18 mouse cellular contexts compared by ENCODE assay signal in the genomic region with DNA sequence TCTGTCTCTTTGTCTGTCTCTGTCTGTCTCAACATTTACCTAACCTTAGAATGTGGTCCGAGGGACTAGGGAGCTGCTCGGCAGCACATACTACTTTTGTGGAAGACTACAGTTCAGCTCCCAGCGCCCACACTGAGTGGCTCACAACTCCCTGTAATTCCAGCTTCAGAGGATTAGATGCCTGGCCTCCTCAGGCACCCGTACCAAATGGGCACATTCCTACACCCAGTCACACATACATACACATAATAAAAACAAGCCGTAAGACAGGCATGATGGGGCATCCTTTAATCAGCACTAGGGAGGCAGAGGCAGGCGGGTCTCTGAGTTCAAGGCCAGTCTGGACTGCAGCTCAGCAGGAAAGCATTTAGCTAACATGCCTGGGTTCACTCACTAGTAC.
"Had no signal": no experiment of that assay in that cellular context is flagged by ENCODE, and none has a peak within 500 bp of the region (broad histone marks: within the 10 kb centered on the region; RNA-seq: fewer than 3 reads in every experiment).

No protein-coding gene starts in this region.

- H3K27ac ChIP-seq: midbrain, embryonic 10.5 days; midbrain, embryonic 12.5 days; neural tube, embryonic 13.5 days; neural tube, embryonic 15.5 days had no signal

- DNase-seq: lung, adult 18-20 months; lung, embryonic 14.5 days; lung, postnatal 10 days; lung, postnatal 4 days; midbrain, embryonic 14.5 days; retina, postnatal 1 day; right cerebral cortex, adult 18-20 months; right cerebral cortex, postnatal 25 days; right cerebral cortex, postnatal 4 days; spleen, adult 18-20 months; thymus, adult 18-20 months; thymus, postnatal 14 days; thymus, postnatal 36 days had no signal

- H3K4me3 ChIP-seq: midbrain, embryonic 10.5 days; midbrain, embryonic 12.5 days; myocyte; neural tube, embryonic 13.5 days; neural tube, embryonic 15.5 days had no signal

- H3K27me3 ChIP-seq: midbrain, embryonic 12.5 days; neural tube, embryonic 13.5 days; neural tube, embryonic 15.5 days had no signal

- H3K9me3 ChIP-seq: midbrain, embryonic 10.5 days; midbrain, embryonic 12.5 days; neural tube, embryonic 13.5 days; neural tube, embryonic 15.5 days had no signal
